Mouse (Mus musculus) heart, adult 9 months (tissue): ENCODE results near the gene Tcl1b5.

Experiments
- DNase-seq, 2 experiments: peaks; one replicate each; pipeline ENCODE4 v3.0.0; 2022; ENCODE audit warnings: low spot score in 2 of 2

Tcl1b5 gene

GRCm38 (mm10) chr12:105208441-105208840, 32.3 kb downstream of the Tcl1b5 start:
- DNase-seq: no peak

GRCm38 (mm10) chr12:105209231-105209630, 33.1 kb downstream of the Tcl1b5 start:
- DNase-seq: no peak

- DNase-seq: no peak
These were observed 41.1 kb downstream of the Tcl1b5 start for GRCm38 (mm10) chr12:105217101-105217760.

- no peak for DNase-seq
These were observed 46.6 kb downstream of the Tcl1b5 start, which contains the start of gene Tcl1 for GRCm38 (mm10) chr12:105222601-105223319. Tcl1 (minus strand) TSS chr12:105222793.

GRCm38 (mm10) chr12:105224621-105225320, 48.6 kb downstream of the Tcl1b5 start:
- no peak for DNase-seq
